Comparison of ENCODE assay signal across 9 mouse cellular contexts in the genomic region with DNA sequence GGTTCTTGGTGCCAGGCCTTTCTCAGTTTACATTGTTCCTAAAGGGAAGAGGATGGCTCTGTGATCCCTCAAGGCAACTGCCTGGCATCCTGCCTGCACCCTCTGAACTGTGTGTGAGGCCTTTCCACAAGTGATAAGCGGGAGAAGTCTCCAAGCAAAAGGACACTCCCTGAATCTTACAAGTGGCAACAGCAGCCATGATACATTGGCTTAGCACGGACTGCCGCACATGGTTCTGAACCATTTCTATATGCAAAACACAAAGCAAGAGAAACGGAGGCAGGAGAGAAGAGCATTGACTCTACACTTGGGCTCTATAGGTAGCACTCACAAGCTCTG. TPM values are rescaled to one million over a fixed set of nuclear protein-coding genes. Genes with fewer than 3 reads are reported as not detected.
DNase-seq lines count a peak whose midpoint lies in the region; ATAC-seq and TF ChIP-seq lines count a peak whose summit lies in the region.
"Had no signal": no experiment of that assay in that cellular context is flagged by ENCODE, and none has a peak within 500 bp of the region (broad histone marks: within the 10 kb centered on the region; RNA-seq: fewer than 3 reads in every experiment).

No protein-coding gene starts in this region.

- peak overlapping the region; percentile 94 for H3K27ac ChIP-seq in heart, embryonic 10.5 days
- no peak overlapping the region; the same call in 1 of the 2 replicates for H3K27ac ChIP-seq in forebrain, embryonic 15.5 days (replicated peaks)
- H3K27ac ChIP-seq in limb, embryonic 15.5 days, result peak overlapping the region; percentile 83
- H3K27ac ChIP-seq: layer of hippocampus, adult 2 months had no signal

- DNase-seq in heart, embryonic 10.5 days (ENCODE audit: low spot score), result no peak
- DNase-seq in heart, postnatal 25 days (ENCODE audit: low spot score), result no peak
- no peak for DNase-seq in left cerebral cortex, adult 18-20 months (ENCODE audit: low spot score in 2 of 2)
- no peak for DNase-seq in retina, embryonic 14.5 days (ENCODE audit: low spot score)

- intact Hi-C loops in heart, postnatal 25 days (cut with DNase I), result no loop called here

- no peak overlapping the region for H3K9ac ChIP-seq in forebrain, embryonic 15.5 days (replicated peaks)
- no peak overlapping the region for H3K9ac ChIP-seq in limb, embryonic 15.5 days

- no peaks in the 10 kb centered on the region for H3K27me3 ChIP-seq in heart, embryonic 10.5 days (ENCODE audit: insufficient read depth, poor library complexity, severe bottlenecking)
- no peaks in the 10 kb centered on the region for H3K27me3 ChIP-seq in E14TG2a.4 (ENCODE audit: insufficient read depth, low read length)
- H3K27me3 ChIP-seq in forebrain, embryonic 15.5 days, result no peaks in the 10 kb centered on the region
- H3K27me3 ChIP-seq in limb, embryonic 15.5 days, result no peaks in the 10 kb centered on the region

- 66% methylated on average over 4 of the region's 4 CpGs for WGBS in heart, embryonic 10.5 days
- 86% methylated on average over 4 of the region's 4 CpGs for WGBS in forebrain, embryonic 15.5 days
- 80% methylated on average over 4 of the region's 4 CpGs for WGBS in limb, embryonic 15.5 days

- TF ChIP-seq CTCF in E14TG2a.4 (conservative IDR thresholded peaks at IDR 0.05; ENCODE audit: low read length), result no peak

- no peaks in the 10 kb centered on the region for H3K9me3 ChIP-seq in heart, embryonic 10.5 days
- H3K9me3 ChIP-seq in E14TG2a.4 (ENCODE audit: low read length), result no peaks in the 10 kb centered on the region
- no peaks in the 10 kb centered on the region for H3K9me3 ChIP-seq in forebrain, embryonic 15.5 days
- H3K9me3 ChIP-seq in limb, embryonic 15.5 days, result no peaks in the 10 kb centered on the region

- H3K36me3 ChIP-seq in heart, embryonic 10.5 days, result no peaks in the 10 kb centered on the region
- H3K36me3 ChIP-seq in E14TG2a.4 (ENCODE audit: insufficient read depth, low read length), result 0 out of 2 replicates have a peak, but pooled peaks cover 4% of the 10 kb centered on the region
- H3K36me3 ChIP-seq in forebrain, embryonic 15.5 days, result no peaks in the 10 kb centered on the region
- 0 out of 2 replicates have a peak, but pooled peaks cover 3% of the 10 kb centered on the region for H3K36me3 ChIP-seq in limb, embryonic 15.5 days

- H3K4me1 ChIP-seq in heart, embryonic 10.5 days, result peaks cover 79% of the 10 kb centered on the region
- peaks cover 74% of the 10 kb centered on the region for H3K4me1 ChIP-seq in E14TG2a.4 (replicated peaks; ENCODE audit: low read depth, low read length)
- H3K4me1 ChIP-seq in forebrain, embryonic 15.5 days, result peaks cover 61% of the 10 kb centered on the region
- peaks cover 69% of the 10 kb centered on the region for H3K4me1 ChIP-seq in limb, embryonic 15.5 days

- peak overlapping the region; percentile 91; the same call in 1 of the 2 replicates for H3K4me2 ChIP-seq in forebrain, embryonic 15.5 days (replicated peaks)
- peak overlapping the region; percentile 90; the same call in 1 of the 2 replicates for H3K4me2 ChIP-seq in limb, embryonic 15.5 days

- ATAC-seq in forebrain, embryonic 15.5 days (replicated peaks), result no peak
- no peak for ATAC-seq in limb, embryonic 15.5 days (ENCODE audit: insufficient number of reproducible peaks, low FRiP score, low TSS enrichment, low read depth)
- no peak for ATAC-seq in granulocyte monocyte progenitor cell, adult 5-6 weeks (replicated peaks; ENCODE audit: poor library complexity, severe bottlenecking)

- peak overlapping the region; percentile 83 for H3K4me3 ChIP-seq in heart, embryonic 10.5 days
- peak overlapping the region; percentile 43 for H3K4me3 ChIP-seq in E14TG2a.4 (replicated peaks; ENCODE audit: low read length)
- no peak overlapping the region for H3K4me3 ChIP-seq in forebrain, embryonic 15.5 days
- peak overlapping the region; percentile 77; the same call in 1 of the 2 replicates for H3K4me3 ChIP-seq in limb, embryonic 15.5 days
- H3K4me3 ChIP-seq: layer of hippocampus, adult 2 months had no signal

RNA-seq across cellular contexts. Expression of a gene that starts 3.0 kb away (rescaled TPM):
- 14.9 and 17.2 TPM in 2 replicates for polyA plus RNA-seq in heart, embryonic 10.5 days (2016; fragmentation: Nextera tagmentation; extraction: Ambion mirVana)
- 1 to 10 TPM; 4.9 to 6.4 TPM for total RNA-seq in heart, postnatal 25 days (2021)
- 11.1 and 11.3 TPM in 2 replicates for polyA plus RNA-seq in forebrain, embryonic 15.5 days (2015; fragmentation: Nextera tagmentation; extraction: Ambion mirVana)
- polyA plus RNA-seq in limb, embryonic 15.5 days (2015; fragmentation: Nextera tagmentation; extraction: Ambion mirVana), result 13.1 and 14.5 TPM in 2 replicates
- total RNA-seq in left cerebral cortex, adult 18-20 months (2021), result 10 to 100 TPM; 24.2 to 28.0 TPM
- total RNA-seq in granulocyte monocyte progenitor cell, adult 5-6 weeks (2014; fragmentation: Nextera tagmentation), result 5.7 TPM in 2 replicates
- 3.6 and 5.4 TPM in 2 replicates for total RNA-seq in granulocyte monocyte progenitor cell, adult 5-6 weeks (2017)

RNA-seq across cellular contexts. Expression of a gene that starts 3.2 kb away (rescaled TPM):
- 40.5 and 49.6 TPM in 2 replicates for polyA plus RNA-seq in heart, embryonic 10.5 days (2016; fragmentation: Nextera tagmentation; extraction: Ambion mirVana)
- total RNA-seq in heart, postnatal 25 days (2021), result 1 to 10 TPM; 6.9 to 7.0 TPM
- polyA plus RNA-seq in forebrain, embryonic 15.5 days (2015; fragmentation: Nextera tagmentation; extraction: Ambion mirVana), result 26.2 and 30.7 TPM in 2 replicates
- 57.0 and 61.9 TPM in 2 replicates for polyA plus RNA-seq in limb, embryonic 15.5 days (2015; fragmentation: Nextera tagmentation; extraction: Ambion mirVana)
- total RNA-seq in left cerebral cortex, adult 18-20 months (2021), result 10 to 100 TPM; 23.7 to 24.0 TPM
- total RNA-seq in granulocyte monocyte progenitor cell, adult 5-6 weeks (2014; fragmentation: Nextera tagmentation), result 16.7 and 34.1 TPM in 2 replicates
- total RNA-seq in granulocyte monocyte progenitor cell, adult 5-6 weeks (2017), result 15.9 and 23.7 TPM in 2 replicates
